Mouse (Mus musculus): ENCODE results near the gene Mrgpre.

Gene Mrgpre

GRCm38 (mm10) chr7:143776137-143776536 is 8.2 kb downstream of the Mrgpre start:
- no peak for DNase-seq

GRCm38 (mm10) chr7:143769461-143769860 is 14.8 kb downstream of the Mrgpre start:
- DNase-seq, result peak in 1 of 2 experiments; percentile 32

- no peak for DNase-seq
Measured at GRCm38 (mm10) chr7:143768267-143768666, 16.0 kb downstream of the Mrgpre start.

- no peak for DNase-seq
Measured at GRCm38 (mm10) chr7:143766893-143767292, 17.4 kb downstream of the Mrgpre start, which contains the start of gene Mrgprg. Gene Mrgprg, minus strand, starts transcription at chr7:143766993.

GRCm38 (mm10) chr7:143764876-143765530 is 19.3 kb downstream of the Mrgpre start:
- no peak for DNase-seq

- no peak for DNase-seq
Measured at GRCm38 (mm10) chr7:143763794-143764193, 20.5 kb downstream of the Mrgpre start.

GRCm38 (mm10) chr7:143758956-143759355 is 25.3 kb downstream of the Mrgpre start:
- no peak for DNase-seq

GRCm38 (mm10) chr7:143757696-143758095 is 26.6 kb downstream of the Mrgpre start:
- DNase-seq, result no peak

GRCm38 (mm10) chr7:143757027-143757390 is 27.3 kb downstream of the Mrgpre start:
- DNase-seq, result peak; percentile 88

- no peak for DNase-seq
Measured at GRCm38 (mm10) chr7:143756125-143757026, 27.9 kb downstream of the Mrgpre start, which contains the start of gene Osbpl5. Gene Osbpl5, minus strand, starts transcription at chr7:143756985.

- no peak for DNase-seq
Measured at GRCm38 (mm10) chr7:143755357-143756124, 28.8 kb downstream of the Mrgpre start.

- DNase-seq, result peak; percentile 61 to 66
Measured at GRCm38 (mm10) chr7:143753990-143754715, 30.1 kb downstream of the Mrgpre start.

- no peak for DNase-seq
Measured at GRCm38 (mm10) chr7:143752606-143753005, 31.7 kb downstream of the Mrgpre start.

- DNase-seq, result no peak
Measured at GRCm38 (mm10) chr7:143752056-143752455, 32.2 kb downstream of the Mrgpre start.

- peak in 1 of 2 experiments; percentile 47 for DNase-seq
Measured at GRCm38 (mm10) chr7:143751380-143751779, 32.9 kb downstream of the Mrgpre start.

- DNase-seq, result no peak
Measured at GRCm38 (mm10) chr7:143749045-143749444, 35.3 kb downstream of the Mrgpre start.

- DNase-seq, result peak; percentile 87 to 90
Measured at GRCm38 (mm10) chr7:143748041-143748868, 36.0 kb downstream of the Mrgpre start.

- no peak for DNase-seq
Measured at GRCm38 (mm10) chr7:143740653-143741052, 43.6 kb downstream of the Mrgpre start.

GRCm38 (mm10) chr7:143739511-143740461 is 44.5 kb downstream of the Mrgpre start:
- peak; percentile 89 to 91 for DNase-seq

GRCm38 (mm10) chr7:143738601-143739006 is 45.7 kb downstream of the Mrgpre start:
- peak; percentile 67 to 74 for DNase-seq
